Mouse (Mus musculus) CH12.LX (cell line): ENCODE measurements around the gene Exoc6.

Source experiments
- CTCF ChIP-seq, 2 experiments: IDR thresholded peaks in 1 of 2; conservative IDR thresholded peaks in 1 of 2; 2 replicates each; pipeline ENCODE4 v1.5.1; 2011 to 2012; ENCODE audit warnings: low read depth in 2 of 2, low read length in 2 of 2, improper control_type of control experiment in 1 of 2, inconsistent platforms in 1 of 2, mild to moderate bottlenecking in 1 of 2, moderate library complexity in 1 of 2
- EP300 ChIP-seq: IDR thresholded peaks from 2 replicates; pipeline ENCODE4 v1.6.1; 2011; ENCODE audit warnings: low read length, improper control_type of control experiment
- MAFK ChIP-seq: IDR thresholded peaks from 2 replicates; pipeline ENCODE4 v1.6.1; 2011; ENCODE audit warnings: low read length, improper control_type of control experiment; ENCODE audit not compliant: insufficient replicate concordance
- POLR2A ChIP-seq: IDR thresholded peaks from 2 replicates; pipeline ENCODE4 v1.6.1; 2011; ENCODE audit warnings: low read depth, mild to moderate bottlenecking, improper control_type of control experiment, low read length
- RCOR1 ChIP-seq: conservative IDR thresholded peaks from 2 replicates; pipeline ENCODE4 v1.6.1; 2012; ENCODE audit warnings: low read depth, mild to moderate bottlenecking, inconsistent platforms, low read length, improper control_type of control experiment
- ZNF384 ChIP-seq: IDR thresholded peaks from 2 replicates; pipeline ENCODE4 v1.6.1; 2012; ENCODE audit warnings: low read depth, low read length, improper control_type of control experiment, inconsistent platforms

DNA sequence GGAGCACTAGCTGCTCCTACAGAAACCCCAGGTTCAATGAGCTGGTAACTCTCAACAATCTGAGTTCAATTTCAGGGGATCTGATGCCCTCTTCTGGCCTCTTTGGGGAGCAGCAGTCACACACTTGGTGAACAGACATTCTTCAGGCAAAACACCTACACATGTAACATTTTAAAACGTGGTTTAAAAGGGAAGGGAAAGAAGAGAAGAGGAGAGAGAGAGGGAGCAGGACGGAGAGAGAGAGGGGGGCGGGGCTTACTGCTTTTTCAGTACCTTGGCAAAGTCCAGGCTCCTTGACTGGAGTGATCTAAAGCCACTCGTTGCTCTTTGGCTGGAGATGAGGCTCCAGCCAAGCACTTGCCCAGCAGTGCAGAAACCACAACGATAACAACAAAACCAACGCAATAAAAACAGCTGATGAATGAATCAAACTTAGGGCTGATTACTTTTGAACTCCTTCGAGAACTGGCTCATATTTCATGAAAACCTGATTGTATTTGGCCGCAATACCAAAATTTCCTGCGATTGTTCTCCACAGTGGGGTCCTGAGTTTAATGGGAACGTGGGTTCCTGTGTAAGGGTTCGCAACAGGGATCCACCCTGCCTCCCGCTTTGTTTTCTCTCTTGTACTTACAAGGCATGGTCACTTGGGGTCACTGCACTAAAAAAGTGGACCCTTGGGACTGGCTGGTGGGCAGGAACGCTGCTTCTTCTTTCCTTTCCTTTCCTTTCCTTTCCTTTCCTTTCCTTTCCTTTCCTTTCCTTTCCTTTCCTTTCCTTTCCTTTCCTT lies 6.5 kb upstream of the Exoc6 start:
- TF ChIP-seq ZNF384, result no peak
- TF ChIP-seq POLR2A, result no peak
- no peak for TF ChIP-seq EP300
- no peak for TF ChIP-seq MAFK
- no peak for TF ChIP-seq RCOR1
- TF ChIP-seq CTCF (conservative IDR thresholded peaks at IDR 0.05 in 1 of 2, IDR thresholded peaks at IDR 0.05 in 1 of 2; ENCODE audit: low read depth in 2 of 2, low read length in 2 of 2), result peak; percentile 27 to 63; a peak in 2 of 4 replicates
